Mouse (Mus musculus): ENCODE measurements around the gene 4930449I24Rik. TPM values are rescaled to one million over a fixed set of nuclear protein-coding genes. Genes with fewer than 3 reads are reported as not detected.
"Not testable (repeated sequence)": the region's sequence is repeated elsewhere in the genome, so short reads cannot be mapped to it uniquely, and the experiment has no call there.

4930449I24Rik gene
- polyA plus RNA-seq, 1 experiment from 2014 or later = not detected

DNA sequence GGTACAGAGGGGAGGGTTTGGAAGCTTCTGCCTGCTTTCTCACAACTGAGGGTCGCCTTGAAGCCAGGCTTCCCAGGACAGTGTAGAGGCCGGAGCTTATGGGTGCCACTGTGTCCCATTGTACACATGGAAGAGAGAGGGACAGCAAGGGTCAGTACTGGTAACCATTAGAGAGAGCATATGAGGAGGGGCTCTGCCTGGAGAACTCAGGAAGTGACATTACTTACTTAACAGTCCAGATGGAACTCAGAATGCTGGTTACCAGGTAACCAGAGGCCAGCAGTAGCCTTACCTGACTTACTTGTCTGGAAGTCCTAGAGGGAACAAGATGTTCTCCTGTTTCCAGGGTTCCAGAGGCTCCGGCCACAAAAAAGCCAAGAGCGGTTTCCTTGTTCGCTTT, 11.6 kb downstream of the 4930449I24Rik start, which contains the start of gene Gm3402:
Gene Gm3402 (plus strand): TSS at position 301 of the 400 bp plus-strand sequence.
- H3K4me1 ChIP-seq; ATAC-seq (ENCODE audit: insufficient number of reproducible peaks, low FRiP score, low TSS enrichment, low read depth); H3K4me3 ChIP-seq (replicated peaks); H3K9me3 ChIP-seq (replicated peaks); H3K36me3 ChIP-seq; H3K9ac ChIP-seq; H3K4me2 ChIP-seq (replicated peaks); H3K27ac ChIP-seq (replicated peaks); H3K27me3 ChIP-seq: not testable (repeated sequence)
- no CpG with 5 or more reads among the region's 5 CpGs for WGBS

DNA sequence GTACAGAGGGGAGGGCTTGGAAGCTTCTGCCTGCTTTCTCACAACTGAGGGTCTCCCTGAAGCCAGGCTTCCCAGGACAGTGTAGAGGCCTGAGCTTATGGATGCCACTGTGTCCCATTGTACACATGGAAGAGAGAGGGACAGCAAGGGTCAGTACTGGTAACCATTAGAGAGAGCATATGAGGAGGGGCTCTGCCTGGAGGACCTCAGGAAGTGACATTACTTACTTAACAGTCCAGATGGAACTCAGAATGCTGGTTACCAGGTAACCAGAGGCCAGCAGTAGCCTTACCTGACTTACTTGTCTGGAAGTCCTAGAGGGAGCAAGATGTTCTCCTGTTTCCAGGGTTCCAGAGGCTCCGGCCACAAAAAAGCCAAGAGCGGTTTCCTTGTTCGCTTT, 23.3 kb downstream of the 4930449I24Rik start, which contains the start of gene Gm3404:
Gene Gm3404 (plus strand): TSS at position 301 of the 400 bp plus-strand sequence.
- 90% methylated on average over 3 of the region's 3 CpGs for WGBS
- not testable (repeated sequence) for H3K27me3 ChIP-seq; H3K4me1 ChIP-seq; H3K9ac ChIP-seq; ATAC-seq (ENCODE audit: insufficient number of reproducible peaks, low FRiP score, low TSS enrichment, low read depth); H3K4me3 ChIP-seq (replicated peaks); H3K4me2 ChIP-seq (replicated peaks); H3K36me3 ChIP-seq; H3K9me3 ChIP-seq (replicated peaks); H3K27ac ChIP-seq (replicated peaks)

DNA sequence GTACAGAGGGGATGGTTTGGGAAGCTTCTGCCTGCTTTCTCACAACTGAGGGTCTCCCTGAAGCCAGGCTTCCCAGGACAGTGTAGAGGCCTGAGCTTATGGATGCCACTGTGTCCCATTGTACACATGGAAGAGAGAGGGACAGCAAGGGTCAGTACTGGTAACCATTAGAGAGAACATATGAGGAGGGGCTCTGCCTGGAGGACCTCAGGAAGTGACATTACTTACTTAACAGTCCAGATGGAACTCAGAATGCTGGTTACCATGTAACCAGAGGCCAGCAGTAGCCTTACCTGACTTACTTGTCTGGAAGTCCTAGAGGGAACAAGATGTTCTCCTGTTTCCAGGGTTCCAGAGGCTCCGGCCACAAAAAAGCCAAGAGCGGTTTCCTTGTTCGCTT, 35.1 kb downstream of the 4930449I24Rik start, which contains the start of gene Gm3409:
Gene Gm3409 (plus strand): TSS at position 301 of the 400 bp plus-strand sequence.
- H3K9ac ChIP-seq; H3K4me3 ChIP-seq (replicated peaks); H3K4me1 ChIP-seq; ATAC-seq (ENCODE audit: insufficient number of reproducible peaks, low FRiP score, low TSS enrichment, low read depth); H3K27ac ChIP-seq (replicated peaks); H3K27me3 ChIP-seq; H3K36me3 ChIP-seq; H3K4me2 ChIP-seq (replicated peaks); H3K9me3 ChIP-seq (replicated peaks): not testable (repeated sequence)
- no CpG with 5 or more reads among the region's 3 CpGs for WGBS

Other genes with a start within 250 kb of the 4930449I24Rik start
- 3.2 and 3.5 TPM in 2 replicates for gene Wasf3, start 117.4 kb upstream of the 4930449I24Rik start, polyA plus RNA-seq (2015; fragmentation: Nextera tagmentation; extraction: Ambion mirVana)
- gene Gm6408, start 20.4 kb upstream of the 4930449I24Rik start, polyA plus RNA-seq (2015; fragmentation: Nextera tagmentation; extraction: Ambion mirVana) = not detected in 2 replicates
- gene Gm6370, start 11.0 kb upstream of the 4930449I24Rik start, polyA plus RNA-seq (2015; fragmentation: Nextera tagmentation; extraction: Ambion mirVana) = not detected in 2 replicates
- not detected in 2 replicates for gene Gm3402, start 11.7 kb downstream of the 4930449I24Rik start, polyA plus RNA-seq (2015; fragmentation: Nextera tagmentation; extraction: Ambion mirVana)
- gene Gm3404, start 23.4 kb downstream of the 4930449I24Rik start, polyA plus RNA-seq (2015; fragmentation: Nextera tagmentation; extraction: Ambion mirVana) = not detected in 2 replicates
- gene Gm3409, start 35.2 kb downstream of the 4930449I24Rik start, polyA plus RNA-seq (2015; fragmentation: Nextera tagmentation; extraction: Ambion mirVana) = not detected in 2 replicates
- gene Gm3415, start 53.7 kb downstream of the 4930449I24Rik start, polyA plus RNA-seq (2015; fragmentation: Nextera tagmentation; extraction: Ambion mirVana) = not detected in 2 replicates
- 0.11 and 0.51 TPM in 2 replicates for gene Gpr12, start 82.8 kb downstream of the 4930449I24Rik start, polyA plus RNA-seq (2015; fragmentation: Nextera tagmentation; extraction: Ambion mirVana)

All from embryonic facial prominence, embryonic 15.5 days (tissue).